Mouse (Mus musculus): Measurements from ENCODE around the gene Cirbp. TPM values are rescaled to one million over a fixed set of nuclear protein-coding genes. Genes with fewer than 3 reads are reported as not detected.
"Not testable (repeated sequence)": the region's sequence is repeated elsewhere in the genome, so short reads cannot be mapped to it uniquely, and the experiment has no call there.

The Cirbp gene
- polyA plus RNA-seq, 1 experiment from 2014 or later = 116 TPM

DNA sequence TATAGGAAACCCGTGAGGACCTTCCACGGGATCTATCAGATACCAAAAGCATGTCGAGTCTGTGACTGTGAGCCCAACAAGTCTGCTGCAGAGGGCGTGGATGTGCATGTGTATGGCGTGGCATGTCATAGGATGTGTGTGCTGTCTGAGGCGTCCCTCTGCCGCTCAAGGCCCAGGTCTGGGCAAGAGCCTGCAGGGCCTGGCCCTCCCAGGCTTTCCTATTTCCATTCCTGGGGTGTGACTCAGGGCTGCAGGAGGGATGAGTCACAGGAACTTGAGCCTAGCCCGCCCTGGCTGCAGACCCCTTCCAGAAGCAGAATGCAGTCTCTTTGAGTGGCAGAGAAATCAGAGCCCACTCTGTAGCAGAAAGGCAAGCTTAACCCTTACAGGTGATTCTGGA lies 2.1 kb upstream of the Cirbp start:
- H3K27ac ChIP-seq = peak overlapping the region; percentile 65; the same call in 1 of the 2 replicates
- H3K4me3 ChIP-seq = peak overlapping the region; percentile 54
- H3K36me3 ChIP-seq (replicated peaks) = 0 out of 2 replicates have a peak, but pooled peaks cover under 1% of the 10 kb centered on the region
- DNase-seq (ENCODE audit: extremely low spot score, low spot score) = no peak
- WGBS = 76% methylated on average over 8 of the region's 8 CpGs
- peaks cover 14% of the 10 kb centered on the region for H3K27me3 ChIP-seq (ENCODE audit: poor library complexity, severe bottlenecking)
- H3K9me3 ChIP-seq = no peaks in the 10 kb centered on the region
- peaks cover 87% of the 10 kb centered on the region for H3K4me1 ChIP-seq

DNA sequence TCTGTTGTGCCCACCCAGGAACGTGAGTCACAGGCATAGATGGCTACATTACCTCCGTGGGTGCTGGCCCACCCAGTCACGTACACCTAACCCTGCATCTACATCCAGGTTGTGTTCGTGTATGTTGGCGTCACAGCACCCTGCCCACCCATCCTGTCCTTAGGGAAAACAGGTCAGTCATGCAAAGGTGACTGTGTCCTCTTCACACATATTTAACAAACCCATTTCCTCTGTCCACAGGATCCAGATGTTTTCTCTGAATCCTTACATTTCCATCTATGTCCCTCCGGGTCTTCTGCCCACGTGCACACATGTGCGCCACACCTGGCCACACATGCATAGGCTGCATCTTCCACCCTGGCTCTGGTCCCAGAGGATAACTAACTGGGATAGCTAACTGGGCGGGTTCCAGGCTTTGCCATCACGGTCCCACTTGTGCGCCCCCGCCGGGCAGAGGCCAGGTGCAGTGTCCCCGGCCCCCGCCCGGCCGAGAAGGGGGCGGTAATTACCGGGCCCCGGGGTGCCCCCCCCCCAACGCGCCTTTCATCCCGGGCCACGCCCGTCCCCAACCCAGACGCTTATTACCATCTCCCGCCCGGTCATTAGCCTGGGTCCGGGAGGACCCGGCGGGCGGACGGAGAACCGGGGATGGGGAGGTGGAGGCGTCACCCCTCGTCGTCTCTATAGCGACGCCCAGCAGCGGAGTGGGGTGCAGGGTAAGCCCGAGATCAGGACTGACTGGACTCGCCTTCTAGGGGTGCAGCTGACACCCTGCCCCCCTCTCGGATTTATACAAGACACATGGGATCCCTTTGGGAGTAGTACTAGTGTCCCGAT lies 1.4 kb upstream of the Cirbp start:
- Histone ChIP-seq H3K9me3 (no peaks in the 10 kb centered on the region), H3K27ac (peak overlapping the region; percentile 65), H3K4me1 (peaks cover 87% of the 10 kb centered on the region), H3K4me3 (peak overlapping the region; percentile 54), H3K36me3 (replicated peaks) (peaks cover 5% of the 10 kb centered on the region), H3K27me3 (ENCODE audit: poor library complexity, severe bottlenecking) (peaks cover 14% of the 10 kb centered on the region)
- no peak for DNase-seq (ENCODE audit: extremely low spot score, low spot score)
- WGBS = 11% methylated on average over 44 of the region's 44 CpGs

DNA sequence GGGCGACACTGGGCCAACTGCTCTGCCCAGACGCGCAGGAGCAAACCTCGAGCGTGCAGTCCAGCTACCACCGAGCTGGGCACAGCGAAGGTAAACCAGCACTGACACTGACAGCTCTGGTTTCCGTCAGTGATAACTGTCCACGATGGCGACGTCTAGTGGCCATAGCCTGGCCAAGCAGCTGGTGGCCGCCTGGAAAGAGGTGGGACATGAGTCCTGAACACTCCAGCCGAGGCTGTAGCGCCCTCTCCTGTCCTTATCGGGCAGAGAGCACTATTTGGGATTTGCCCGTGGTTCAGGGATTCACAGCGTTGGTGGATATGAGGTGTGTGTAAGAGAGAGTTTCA lies 814 bp upstream of the Cirbp start:
- peak overlapping the region; percentile 54 for H3K4me3 ChIP-seq
- H3K4me1 ChIP-seq = peaks cover 85% of the 10 kb centered on the region
- H3K36me3 ChIP-seq (replicated peaks) = peaks cover 11% of the 10 kb centered on the region
- DNase-seq (ENCODE audit: extremely low spot score, low spot score) = peak; percentile 97
- under 1% methylated on average over 17 of the region's 17 CpGs for WGBS
- peak overlapping the region; percentile 65 for H3K27ac ChIP-seq
- H3K27me3 ChIP-seq (ENCODE audit: poor library complexity, severe bottlenecking) = peaks cover 14% of the 10 kb centered on the region
- no peaks in the 10 kb centered on the region for H3K9me3 ChIP-seq

DNA sequence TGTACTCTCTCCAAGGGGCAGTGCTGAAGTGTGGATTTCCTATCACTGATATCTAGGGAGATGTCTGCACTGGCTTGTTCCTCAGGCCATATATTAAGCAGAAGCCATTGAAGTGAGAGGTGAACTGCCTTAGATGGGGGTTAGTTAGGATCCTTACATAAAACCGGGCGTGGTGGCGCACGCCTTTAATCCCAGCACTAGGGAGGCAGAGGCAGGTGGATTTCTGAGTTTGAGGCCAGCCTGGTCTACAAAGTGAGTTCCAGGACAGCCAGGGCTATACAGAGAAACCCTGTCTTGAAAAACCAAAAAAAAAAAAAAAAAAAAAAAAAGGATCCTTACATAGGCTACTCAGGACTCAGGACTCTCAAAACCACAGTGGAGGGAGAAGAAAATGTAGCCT lies 351 bp downstream of the Cirbp start:
- Histone ChIP-seq H3K27me3 (ENCODE audit: poor library complexity, severe bottlenecking) (peaks cover 14% of the 10 kb centered on the region), H3K27ac (peak overlapping the region; percentile 100), H3K36me3 (replicated peaks) (peaks cover 23% of the 10 kb centered on the region), H3K4me3 (peak overlapping the region; percentile 54), H3K4me1 (peaks cover 83% of the 10 kb centered on the region)
- H3K9me3 ChIP-seq; DNase-seq (ENCODE audit: extremely low spot score, low spot score): not testable (repeated sequence)
- WGBS = 87% methylated on average over 4 of the region's 4 CpGs

DNA sequence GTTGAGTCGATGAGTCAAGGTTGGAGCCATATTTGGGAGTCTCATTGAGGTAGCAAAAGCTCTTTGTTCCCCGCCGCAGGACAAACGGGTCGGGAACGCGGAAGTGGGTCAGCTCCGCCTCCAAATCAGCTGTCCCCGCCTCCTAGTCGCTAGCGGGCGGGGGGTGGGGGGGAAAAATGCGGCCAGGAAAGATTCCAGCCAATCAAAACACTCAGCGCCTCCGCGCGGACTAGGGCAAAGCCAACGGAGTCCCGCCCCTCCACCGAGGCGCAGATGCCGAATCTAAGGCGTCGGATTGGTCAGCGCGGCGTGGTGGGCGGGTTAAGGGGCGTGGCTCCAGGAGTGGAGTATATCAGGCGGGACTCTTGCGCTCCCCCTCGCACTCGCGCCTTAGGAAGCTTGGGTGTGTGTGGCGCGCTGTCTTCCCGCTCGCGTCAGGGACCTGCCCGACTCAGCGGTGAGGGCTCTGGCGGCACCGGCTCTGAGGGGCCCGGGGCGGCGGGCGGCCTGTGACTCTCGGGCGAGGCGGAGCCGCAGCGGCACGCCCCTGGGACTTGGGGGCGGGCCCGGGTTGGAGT lies 1.8 kb downstream of the Cirbp start:
- peak overlapping the region; percentile 100 for H3K27ac ChIP-seq
- H3K4me1 ChIP-seq = peaks cover 80% of the 10 kb centered on the region
- peak overlapping the region; percentile 96 for H3K4me3 ChIP-seq
- DNase-seq (ENCODE audit: extremely low spot score, low spot score) = peak; percentile 100
- H3K9me3 ChIP-seq = no peaks in the 10 kb centered on the region
- H3K27me3 ChIP-seq (ENCODE audit: poor library complexity, severe bottlenecking) = peaks cover 14% of the 10 kb centered on the region
- H3K36me3 ChIP-seq (replicated peaks) = peaks cover 37% of the 10 kb centered on the region
- under 1% methylated on average over 55 of the region's 55 CpGs for WGBS

DNA sequence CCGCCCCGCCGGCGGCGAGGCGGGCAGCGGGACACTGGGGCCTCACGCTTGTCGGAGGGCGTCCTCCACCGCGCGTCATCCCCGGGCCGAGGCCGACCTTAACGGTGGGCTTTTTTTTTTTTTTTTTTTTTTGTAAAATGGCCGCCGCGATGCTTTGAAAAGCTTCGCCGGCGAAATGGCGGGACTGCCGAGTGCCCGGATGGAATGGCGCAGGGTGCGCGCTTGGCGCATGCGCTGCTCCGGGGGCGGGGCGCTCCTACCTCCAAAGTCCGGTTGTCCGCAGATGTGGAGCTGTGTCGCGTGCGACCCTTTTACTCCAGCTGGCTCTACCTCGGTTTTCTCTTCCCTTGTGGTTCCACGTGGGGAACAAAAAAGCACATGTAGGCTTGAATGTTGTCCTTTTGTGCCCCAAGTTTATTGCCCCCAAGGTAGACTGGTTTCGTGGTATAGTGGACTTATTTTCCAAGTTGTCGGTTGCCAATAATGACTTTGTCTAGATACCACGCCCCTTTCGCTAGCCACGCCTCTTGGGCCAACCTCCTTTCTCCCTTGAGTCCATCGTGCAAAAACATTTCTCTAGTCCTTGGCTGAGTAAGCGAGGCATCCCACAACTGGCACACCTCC lies 2.4 kb downstream of the Cirbp start:
- Histone ChIP-seq H3K4me1 (peaks cover 79% of the 10 kb centered on the region), H3K27me3 (ENCODE audit: poor library complexity, severe bottlenecking) (peaks cover 9% of the 10 kb centered on the region), H3K27ac (peak overlapping the region; percentile 100), H3K4me3 (peak overlapping the region; percentile 96), H3K9me3 (no peaks in the 10 kb centered on the region), H3K36me3 (replicated peaks) (peaks cover 41% of the 10 kb centered on the region)
- peak; percentile 95 for DNase-seq (ENCODE audit: extremely low spot score, low spot score)
- WGBS = under 1% methylated on average over 48 of the region's 48 CpGs

DNA sequence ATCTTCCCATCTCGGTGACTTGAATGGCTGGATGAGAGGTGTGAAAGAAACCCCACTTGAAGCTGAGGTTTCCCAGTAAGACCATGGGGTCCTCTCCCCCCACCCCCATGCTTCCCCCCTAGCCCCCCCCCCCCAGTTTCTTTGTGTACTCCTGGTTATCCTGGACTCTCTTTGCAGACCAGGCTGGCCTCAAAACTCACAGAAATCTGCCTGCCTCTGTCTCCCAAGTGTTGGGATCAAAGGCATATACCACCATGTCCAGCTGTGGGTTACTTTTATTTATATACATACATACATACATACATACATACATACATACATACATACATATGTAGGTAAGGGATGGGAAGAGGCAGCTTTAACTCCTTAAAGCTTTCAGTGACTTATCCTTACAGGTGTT lies 3.3 kb downstream of the Cirbp start:
- peak overlapping the region; percentile 96 for H3K4me3 ChIP-seq
- peaks cover 76% of the 10 kb centered on the region for H3K4me1 ChIP-seq
- 96% methylated on average over 1 of the region's 1 CpGs for WGBS
- peak overlapping the region; percentile 100 for H3K27ac ChIP-seq
- no peak for DNase-seq (ENCODE audit: extremely low spot score, low spot score)
- peaks cover 4% of the 10 kb centered on the region for H3K27me3 ChIP-seq (ENCODE audit: poor library complexity, severe bottlenecking)
- H3K36me3 ChIP-seq (replicated peaks) = peaks cover 41% of the 10 kb centered on the region
- H3K9me3 ChIP-seq = no peaks in the 10 kb centered on the region

DNA sequence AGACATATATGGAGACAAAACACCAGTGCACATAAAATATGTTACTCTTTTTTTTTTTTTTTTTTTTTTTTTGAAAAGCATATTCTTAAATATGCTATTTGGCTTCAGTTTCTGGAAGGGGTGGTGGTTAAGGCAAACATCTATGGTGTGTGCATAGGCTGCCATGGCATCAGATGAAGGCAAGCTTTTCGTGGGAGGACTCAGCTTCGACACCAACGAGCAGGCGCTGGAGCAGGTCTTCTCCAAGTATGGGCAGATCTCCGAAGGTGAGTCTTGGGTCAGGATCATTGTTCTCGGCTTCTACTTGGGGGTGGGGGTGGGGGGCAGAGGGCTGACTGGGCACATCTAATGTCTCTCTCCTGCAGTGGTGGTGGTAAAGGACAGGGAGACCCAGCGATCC lies 3.9 kb downstream of the Cirbp start:
- H3K27me3 ChIP-seq (ENCODE audit: poor library complexity, severe bottlenecking) = no peaks in the 10 kb centered on the region
- H3K36me3 ChIP-seq (replicated peaks) = peaks cover 42% of the 10 kb centered on the region
- H3K27ac ChIP-seq = no peak overlapping the region
- no peaks in the 10 kb centered on the region for H3K9me3 ChIP-seq
- WGBS = 96% methylated on average over 7 of the region's 7 CpGs
- H3K4me1 ChIP-seq = peaks cover 72% of the 10 kb centered on the region
- peak overlapping the region; percentile 96; the same call in 1 of the 2 replicates for H3K4me3 ChIP-seq
- no peak for DNase-seq (ENCODE audit: extremely low spot score, low spot score)

DNA sequence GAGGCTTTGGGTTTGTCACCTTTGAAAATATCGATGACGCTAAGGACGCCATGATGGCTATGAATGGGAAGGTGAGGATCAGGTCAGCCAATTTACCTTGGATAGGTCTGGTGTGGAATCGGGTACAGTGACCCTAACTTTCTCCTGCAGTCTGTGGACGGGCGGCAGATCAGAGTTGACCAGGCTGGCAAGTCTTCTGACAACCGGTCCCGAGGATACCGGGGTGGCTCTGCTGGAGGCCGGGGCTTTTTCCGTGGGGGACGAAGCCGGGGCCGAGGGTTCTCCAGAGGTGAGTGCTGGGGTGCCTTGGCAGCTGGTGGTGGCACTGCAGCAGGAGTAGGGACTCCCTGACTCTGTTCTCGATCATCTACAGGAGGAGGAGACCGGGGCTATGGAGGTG lies 4.3 kb downstream of the Cirbp start:
- H3K36me3 ChIP-seq (replicated peaks) = peaks cover 45% of the 10 kb centered on the region
- H3K4me3 ChIP-seq = peak overlapping the region; percentile 96; the same call in 1 of the 2 replicates
- H3K27ac ChIP-seq = no peak overlapping the region
- H3K27me3 ChIP-seq (ENCODE audit: poor library complexity, severe bottlenecking) = no peaks in the 10 kb centered on the region
- WGBS = 97% methylated on average over 16 of the region's 16 CpGs
- H3K4me1 ChIP-seq = peaks cover 71% of the 10 kb centered on the region
- DNase-seq (ENCODE audit: extremely low spot score, low spot score) = no peak
- H3K9me3 ChIP-seq = no peaks in the 10 kb centered on the region

DNA sequence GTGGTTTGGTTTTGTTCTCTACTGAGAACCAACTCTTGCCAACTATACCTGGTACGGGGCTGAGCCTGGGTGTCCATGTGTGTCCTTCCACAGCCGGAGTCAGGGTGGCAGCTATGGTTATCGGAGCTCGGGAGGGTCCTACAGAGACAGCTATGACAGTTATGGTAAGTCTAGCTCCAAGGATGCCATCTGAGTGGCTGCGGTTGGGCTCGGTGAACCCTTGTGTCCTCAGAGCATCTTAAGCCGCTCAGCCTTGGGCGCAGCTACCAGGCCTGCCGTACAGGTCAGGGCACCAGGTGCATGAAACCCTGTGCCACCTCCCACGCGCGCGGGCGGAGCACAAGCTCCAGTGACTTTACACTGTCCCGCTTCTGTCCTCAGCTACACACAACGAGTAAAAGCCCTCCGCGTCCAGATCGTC lies 4.8 kb downstream of the Cirbp start:
- Histone ChIP-seq H3K9me3 (no peaks in the 10 kb centered on the region), H3K4me3 (peak overlapping the region; percentile 96; the same call in 1 of the 2 replicates), H3K27me3 (ENCODE audit: poor library complexity, severe bottlenecking) (no peaks in the 10 kb centered on the region), H3K4me1 (peaks cover 70% of the 10 kb centered on the region), H3K27ac (no peak overlapping the region), H3K36me3 (replicated peaks) (peaks cover 45% of the 10 kb centered on the region)
- DNase-seq (ENCODE audit: extremely low spot score, low spot score) = no peak
- WGBS = 96% methylated on average over 19 of the region's 19 CpGs

DNA sequence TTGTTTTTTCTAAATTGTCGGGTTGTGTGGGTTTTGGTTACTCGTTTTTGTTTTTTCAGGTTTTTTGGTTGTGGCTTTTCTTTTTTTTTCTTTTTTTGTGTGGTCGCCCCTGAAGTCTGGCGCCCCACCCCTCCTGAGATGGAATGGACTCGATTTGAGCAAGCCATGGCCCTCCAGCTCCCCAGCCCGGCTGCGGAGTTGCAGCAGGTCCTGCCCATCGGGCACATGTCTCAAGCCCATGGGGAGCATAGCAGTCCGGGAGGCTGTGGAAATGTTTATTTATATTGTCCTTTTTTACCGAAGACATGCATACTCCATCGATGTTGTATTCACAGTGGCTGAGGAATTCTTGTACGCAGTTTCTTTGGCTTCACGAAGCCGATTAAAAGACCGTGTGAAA lies 5.5 kb downstream of the Cirbp start:
- Histone ChIP-seq H3K27me3 (ENCODE audit: poor library complexity, severe bottlenecking) (no peaks in the 10 kb centered on the region), H3K27ac (no peak overlapping the region), H3K36me3 (replicated peaks) (peaks cover 47% of the 10 kb centered on the region), H3K4me3 (peak overlapping the region; percentile 66; the same call in 1 of the 2 replicates), H3K4me1 (peaks cover 70% of the 10 kb centered on the region), H3K9me3 (no peaks in the 10 kb centered on the region)
- DNase-seq (ENCODE audit: extremely low spot score, low spot score) = no peak
- 95% methylated on average over 15 of the region's 15 CpGs for WGBS

DNA sequence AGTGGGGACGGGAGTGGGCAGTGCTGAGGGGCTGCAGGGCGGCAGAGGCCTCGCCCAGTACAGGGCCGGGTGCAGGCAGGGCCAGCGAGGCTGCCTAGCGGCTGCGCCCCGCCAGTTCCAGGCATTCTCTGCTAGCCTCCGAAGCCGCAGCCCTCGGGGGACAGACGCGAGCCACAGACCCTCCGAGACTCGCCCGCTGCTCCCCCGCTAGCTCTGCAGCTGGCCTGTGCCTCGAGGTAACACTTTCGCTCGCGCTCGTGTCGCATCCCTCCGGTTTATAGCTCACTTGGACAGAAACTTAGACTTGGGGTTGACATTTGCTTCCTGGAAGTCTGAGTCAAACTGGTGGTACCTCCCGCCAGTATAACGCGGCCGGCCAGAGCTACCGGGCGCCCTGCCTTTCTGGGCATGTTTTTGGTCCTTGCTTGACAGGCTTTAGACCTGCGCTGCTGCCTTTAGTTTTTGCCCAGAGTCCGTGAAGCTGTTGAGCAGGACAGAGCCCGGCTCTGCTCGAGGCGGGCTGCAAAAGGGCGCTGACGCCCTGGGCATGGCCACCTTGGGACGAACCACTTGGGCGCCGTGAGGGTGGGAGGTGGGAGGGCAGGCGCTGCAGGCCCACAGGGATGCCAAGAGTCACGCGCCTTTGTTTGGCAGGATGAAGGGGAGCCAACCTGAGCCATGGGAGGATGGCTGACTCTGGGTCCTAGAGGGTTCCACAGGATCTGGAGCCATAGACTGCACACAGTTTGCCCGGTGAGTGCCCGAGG lies 6.2 kb downstream of the Cirbp start:
- H3K4me1 ChIP-seq = peaks cover 70% of the 10 kb centered on the region
- peak overlapping the region; percentile 88 for H3K27ac ChIP-seq
- H3K36me3 ChIP-seq (replicated peaks) = peaks cover 48% of the 10 kb centered on the region
- DNase-seq (ENCODE audit: extremely low spot score, low spot score) = no peak
- peak overlapping the region; percentile 66 for H3K4me3 ChIP-seq
- H3K27me3 ChIP-seq (ENCODE audit: poor library complexity, severe bottlenecking) = 0 out of 2 replicates have a peak, but pooled peaks cover 3% of the 10 kb centered on the region
- H3K9me3 ChIP-seq = no peaks in the 10 kb centered on the region
- WGBS = 87% methylated on average over 45 of the region's 45 CpGs

Data from forebrain, embryonic 10.5 days (tissue).